Mouse (Mus musculus): ENCODE measurements at regions not wholly inside any gene's neighbourhood (a gene's known extent, or its start where the extent isn't known, plus 50 kb on each side); places are given as distances from the start of the nearest gene placed in this dataset.

DNA sequence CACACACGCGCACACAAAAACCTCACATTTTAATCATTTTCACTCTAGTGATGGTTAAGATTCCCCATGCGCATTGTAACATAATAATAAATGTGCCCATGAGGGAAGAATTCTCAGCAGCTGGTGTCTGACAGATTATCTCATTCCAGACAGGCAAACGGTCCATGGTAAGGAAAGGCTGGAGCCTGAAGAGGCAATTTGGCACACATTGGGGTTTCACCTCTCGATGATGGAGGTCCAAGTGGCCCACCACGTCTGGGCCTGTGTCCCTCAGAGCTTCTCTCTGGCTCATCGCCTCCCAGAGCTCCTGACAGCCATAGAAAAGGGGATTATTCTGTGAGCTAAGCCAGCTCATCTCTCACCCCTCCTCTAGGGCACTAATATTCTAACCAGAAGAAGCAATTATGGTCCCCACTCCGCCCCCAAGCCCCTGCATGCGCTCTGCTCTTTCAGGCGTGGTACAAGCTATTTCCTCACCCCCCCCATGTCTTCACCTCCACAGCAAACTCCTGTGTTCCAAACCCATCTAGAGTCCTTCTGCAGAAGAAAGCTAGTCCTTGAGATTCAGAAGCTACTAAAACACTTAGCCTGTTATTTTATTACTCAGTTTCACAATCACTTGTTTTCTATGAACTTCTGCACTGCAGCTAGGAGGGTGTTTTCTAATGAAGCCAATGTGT is 291.6 kb upstream of the Zfp462 start:
- Histone ChIP-seq H3K27ac (ENCODE audit: low read length) (no peak overlapping the region), H3K9ac (ENCODE audit: low read depth, low read length) (no peak overlapping the region), H3K4me3 (ENCODE audit: low read length) (no peak overlapping the region), H3K9me3 (ENCODE audit: control insufficient read depth, low read length) (no peaks in the 10 kb centered on the region), H3K4me1 (ENCODE audit: control insufficient read depth, insufficient read depth, low read length) (no peaks in the 10 kb centered on the region), H3K36me3 (ENCODE audit: control insufficient read depth, insufficient read depth, low read length) (no peaks in the 10 kb centered on the region), H3K4me2 (ENCODE audit: low read depth, low read length) (no peak overlapping the region), H3K27me3 (replicated peaks; ENCODE audit: control insufficient read depth, insufficient read depth, low read length) (no peaks in the 10 kb centered on the region)
- WGBS = 68% methylated on average over 10 of the region's 10 CpGs
- no peak for ATAC-seq

All from intestine, embryonic 16.5 days (tissue).